Mouse (Mus musculus) embryonic facial prominence, embryonic 15.5 days (tissue): ENCODE measurements around the gene Usp39. TPM values are rescaled to one million over a fixed set of nuclear protein-coding genes. Genes with fewer than 3 reads are reported as not detected.

Source experiments
- ATAC-seq: fragments of 200-750 bp; cut with Nextera tagmentation; 2 replicates; pipeline ENCODE4 v1.8.0; 2017; ENCODE audit warnings: low read depth, moderate TSS enrichment; ENCODE audit not compliant: insufficient number of reproducible peaks, low FRiP score, low TSS enrichment
- H3K27ac ChIP-seq: fragments of 300-500 bp; sonication (generic); replicated peaks from 2 replicates; pipeline ENCODE4 v1.5.1; 2015; ENCODE audit warnings: mild to moderate bottlenecking, inconsistent platforms
- H3K27me3 ChIP-seq: fragments of 300-500 bp; sonication (generic); 2 replicates; pipeline ENCODE4 v1.6.1; 2015; ENCODE audit warnings: inconsistent platforms
- H3K36me3 ChIP-seq: fragments of 300-500 bp; sonication (generic); 2 replicates; pipeline ENCODE4 v1.6.1; 2015; ENCODE audit warnings: mild to moderate bottlenecking, inconsistent platforms
- H3K4me1 ChIP-seq: fragments of 300-500 bp; sonication (generic); 2 replicates; pipeline ENCODE4 v1.6.1; 2015; ENCODE audit warnings: inconsistent platforms
- H3K4me2 ChIP-seq: fragments of 300-500 bp; sonication (generic); replicated peaks from 2 replicates; pipeline ENCODE4 v1.6.1; 2015; ENCODE audit warnings: mild to moderate bottlenecking, inconsistent platforms
- H3K4me3 ChIP-seq: fragments of 300-500 bp; sonication (generic); replicated peaks from 2 replicates; pipeline ENCODE4 v1.5.1; 2015; ENCODE audit warnings: mild to moderate bottlenecking, inconsistent platforms
- H3K9ac ChIP-seq: fragments of 300-500 bp; sonication (generic); 2 replicates; pipeline ENCODE4 v1.6.1; 2015; ENCODE audit warnings: inconsistent platforms
- H3K9me3 ChIP-seq: fragments of 300-500 bp; sonication (generic); replicated peaks from 2 replicates; pipeline ENCODE4 v1.6.1; 2016; ENCODE audit warnings: inconsistent platforms
- WGBS: fragments of 180-500 bp; shearing (Covaris S2); methylation state at CpG from one replicate; pipeline ENCODE4 v1.1.7; 2015; 5-methylcytosine and 5-hydroxymethylcytosine counted together
- polyA plus RNA-seq: library from polyadenylated mRNA; unstranded; fragments of >200 nt; fragmentation: Nextera tagmentation; extraction: Ambion mirVana; gene quantifications from 2 replicates; pipeline ENCODE4 v1.2.1, GENCODE M21; 2015

Gene Usp39
- polyA plus RNA-seq, 1 experiment from 2014 or later: 39.5 TPM

GRCm38 (mm10) chr6:72270258-72270657 lies 74.7 kb downstream of the Usp39 start:
- no peak overlapping the region for H3K4me3 ChIP-seq
- ATAC-seq: no peak
- WGBS: 79% methylated on average over 5 of the region's 5 CpGs

More at GRCm38 (mm10) chr6:72270258-72270657, 74.7 kb downstream of the Usp39 start:
- Histone ChIP-seq H3K4me2 (no peak overlapping the region), H3K27me3 (no peaks in the 10 kb centered on the region), H3K27ac (no peak overlapping the region), H3K9ac (no peak overlapping the region), H3K36me3 (no peaks in the 10 kb centered on the region), H3K9me3 (no peaks in the 10 kb centered on the region), H3K4me1 (no peaks in the 10 kb centered on the region)

Other genes starting within 250 kb of the Usp39 start
- 29.5 and 29.6 TPM in 2 replicates for gene St3gal5, start 247.6 kb downstream of the Usp39 start, polyA plus RNA-seq
- gene Atoh8, start 109.6 kb downstream of the Usp39 start, polyA plus RNA-seq: 18.0 and 18.4 TPM in 2 replicates
- gene Sftpb, start 40.6 kb downstream of the Usp39 start, polyA plus RNA-seq: not detected in 2 replicates
- gene 0610030E20Rik, start 2.1 kb upstream of the Usp39 start, polyA plus RNA-seq: 33.0 and 36.0 TPM in 2 replicates
- gene Tmem150a, start 10.3 kb upstream of the Usp39 start, polyA plus RNA-seq: 14.7 and 15.2 TPM in 2 replicates
- gene Rnf181, start 21.8 kb upstream of the Usp39 start, polyA plus RNA-seq: 106 and 120 TPM in 2 replicates
- 27.9 and 29.0 TPM in 2 replicates for gene Vamp5, start 35.3 kb upstream of the Usp39 start, polyA plus RNA-seq
- gene Vamp8, start 45.5 kb upstream of the Usp39 start, polyA plus RNA-seq: 177 and 183 TPM in 2 replicates
- 39.0 and 42.6 TPM in 2 replicates for gene Ggcx, start 69.1 kb upstream of the Usp39 start, polyA plus RNA-seq
- 294 and 307 TPM in 2 replicates for gene Mat2a, start 94.4 kb upstream of the Usp39 start, polyA plus RNA-seq
- gene Sh2d6, start 176.5 kb upstream of the Usp39 start, polyA plus RNA-seq: 0.18 and 0.49 TPM in 2 replicates
- gene Capg, start 199.2 kb upstream of the Usp39 start, polyA plus RNA-seq: 122 and 132 TPM in 2 replicates